Mouse (Mus musculus): ENCODE results near the gene Atp6v0a4. TPM values are rescaled to one million over a fixed set of nuclear protein-coding genes. Genes with fewer than 3 reads are reported as not detected.

The Atp6v0a4 gene
- polyA plus RNA-seq, 1 experiment from 2014 or later: 0.12 TPM

DNA sequence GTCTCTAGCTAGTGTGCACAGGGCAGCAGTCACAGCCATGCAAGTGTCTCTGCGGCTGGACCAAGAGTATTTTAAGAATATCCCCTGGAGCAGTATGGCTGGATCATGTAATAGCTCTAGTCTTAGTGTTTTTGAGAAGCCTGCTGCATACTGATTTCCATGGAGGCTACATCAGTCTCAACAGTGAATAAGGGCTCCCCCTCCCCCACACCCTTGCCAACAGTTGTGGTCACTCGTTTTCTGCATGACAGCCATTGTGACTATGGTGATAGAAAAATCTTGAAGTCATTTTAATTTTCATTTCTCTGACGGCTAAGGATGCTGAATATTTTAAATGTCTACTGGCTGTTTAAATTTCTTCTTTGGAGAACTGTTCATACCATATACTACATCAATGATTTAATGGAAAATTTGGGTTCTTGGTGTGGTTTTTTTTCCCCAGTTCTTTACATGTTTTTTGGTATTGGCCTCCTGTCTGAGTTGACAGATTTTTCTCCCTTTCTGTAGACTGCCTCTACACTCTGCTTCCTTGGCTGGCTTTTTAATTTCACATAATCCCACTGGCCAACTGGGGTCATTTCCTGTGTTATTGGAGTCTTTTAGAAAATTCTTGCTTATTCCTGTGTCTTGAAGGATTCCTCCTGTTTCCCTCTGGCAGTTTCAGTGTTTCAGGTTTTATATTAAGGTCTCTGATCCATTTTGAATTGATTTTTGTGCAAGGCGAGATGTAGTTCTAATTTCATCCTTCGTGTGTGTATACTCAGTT is 91.4 kb downstream of the Atp6v0a4 start:
- no peak for DNase-seq

DNA sequence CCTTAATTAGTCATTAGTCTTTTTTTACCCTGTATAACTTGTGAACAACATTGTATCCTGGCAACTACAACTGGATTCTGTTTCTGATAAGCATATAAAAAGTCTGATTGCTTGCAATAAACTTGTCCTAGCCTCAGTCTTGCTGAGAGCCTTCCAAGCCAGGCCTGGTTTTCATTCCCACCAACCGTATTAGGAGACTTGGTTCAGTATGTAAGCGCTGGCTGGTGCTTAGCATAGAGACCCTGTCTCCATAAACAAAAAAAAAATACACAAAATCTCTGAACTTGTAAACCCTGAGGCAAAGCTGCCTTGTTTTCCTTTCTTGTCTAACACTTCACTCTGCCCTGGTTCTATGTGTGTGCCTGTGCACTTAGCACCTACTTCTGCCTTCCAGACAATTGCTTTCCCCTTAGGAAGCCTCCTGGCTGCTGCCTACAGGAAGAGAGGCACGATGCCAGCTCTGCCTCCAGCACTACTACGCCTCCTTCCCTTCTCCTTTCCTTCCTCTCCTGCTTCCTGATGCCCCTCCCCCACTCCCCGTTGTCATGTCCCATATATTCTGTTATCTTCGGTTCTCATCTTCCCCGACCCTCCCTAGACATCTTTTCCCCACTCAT is 92.4 kb downstream of the Atp6v0a4 start:
- Histone ChIP-seq H3K4me2 (no peak overlapping the region), H3K9ac (no peak overlapping the region), H3K27ac (no peak overlapping the region), H3K9me3 (replicated peaks) (no peaks in the 10 kb centered on the region), H3K4me3 (replicated peaks) (no peak overlapping the region), H3K27me3 (no peaks in the 10 kb centered on the region), H3K4me1 (replicated peaks) (no peaks in the 10 kb centered on the region), H3K36me3 (no peaks in the 10 kb centered on the region)
- WGBS (ENCODE audit: insufficient replicate concordance): 23% methylated on average over 7 of the region's 7 CpGs
- ATAC-seq (ENCODE audit: low read depth): no peak
- no peak for DNase-seq

More for the DNA sequence above, 91.4 kb downstream of the Atp6v0a4 start:
- Histone ChIP-seq H3K9ac (no peak overlapping the region), H3K4me3 (replicated peaks) (no peak overlapping the region), H3K9me3 (replicated peaks) (no peaks in the 10 kb centered on the region), H3K36me3 (no peaks in the 10 kb centered on the region), H3K27ac (no peak overlapping the region), H3K4me1 (replicated peaks) (no peaks in the 10 kb centered on the region), H3K4me2 (no peak overlapping the region), H3K27me3 (no peaks in the 10 kb centered on the region)
- no peak for ATAC-seq (ENCODE audit: low read depth)
- 50% methylated on average over 5 of the region's 5 CpGs for WGBS (ENCODE audit: insufficient replicate concordance)

DNA sequence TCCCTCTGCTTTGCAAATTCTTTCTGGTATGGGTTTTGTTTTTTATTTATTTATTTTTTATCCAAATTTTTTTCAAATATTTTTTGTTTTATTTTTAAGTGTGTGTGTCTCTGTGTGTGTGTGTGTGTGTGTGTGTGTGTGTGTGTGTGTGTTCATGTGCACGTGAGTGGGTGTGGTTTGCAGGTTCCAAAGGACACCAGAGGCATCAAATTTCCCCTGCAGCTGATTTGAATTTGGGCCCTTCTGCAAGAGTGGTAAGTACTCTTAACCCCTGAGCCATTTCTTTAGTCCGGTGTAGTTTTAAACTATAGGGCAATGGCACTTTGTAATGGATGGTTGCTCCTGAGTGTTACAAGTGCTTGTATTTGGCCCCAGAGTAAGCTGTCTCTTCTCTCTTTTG is 96.2 kb downstream of the Atp6v0a4 start:
- Histone ChIP-seq H3K4me3 (replicated peaks) (no peak overlapping the region), H3K27ac (no peak overlapping the region), H3K9me3 (replicated peaks) (no peaks in the 10 kb centered on the region), H3K36me3 (no peaks in the 10 kb centered on the region), H3K4me1 (replicated peaks) (no peaks in the 10 kb centered on the region), H3K4me2 (no peak overlapping the region), H3K9ac (no peak overlapping the region), H3K27me3 (no peaks in the 10 kb centered on the region)
- ATAC-seq (ENCODE audit: low read depth): no peak
- 43% methylated on average over 2 of the region's 2 CpGs for WGBS (ENCODE audit: insufficient replicate concordance)
- no peak for DNase-seq

DNA sequence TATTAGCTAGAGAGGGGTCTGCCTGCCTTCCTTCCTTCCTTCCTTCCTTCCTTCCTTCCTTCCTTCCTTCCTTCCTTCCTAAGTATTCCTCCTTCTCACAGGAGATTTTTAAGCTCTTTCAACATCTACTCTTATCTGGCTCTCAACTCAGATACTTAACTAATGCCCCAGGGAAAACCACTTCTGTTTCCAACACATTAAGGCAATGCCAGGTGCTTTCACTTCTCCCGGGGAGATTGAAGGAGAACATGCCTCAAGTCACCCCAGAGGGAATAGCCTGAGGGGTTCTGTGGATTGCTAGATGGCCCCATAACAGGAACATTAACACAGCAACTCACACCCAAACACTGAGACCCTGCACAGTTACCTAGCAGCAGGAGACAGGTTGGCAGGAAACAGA is 96.6 kb downstream of the Atp6v0a4 start:
- no peak overlapping the region for H3K4me2 ChIP-seq
- DNase-seq (no peak), ATAC-seq (ENCODE audit: low read depth) (no peak)
- H3K27ac ChIP-seq: no peak overlapping the region
- H3K4me1 ChIP-seq (replicated peaks): no peaks in the 10 kb centered on the region
- H3K27me3 ChIP-seq: no peaks in the 10 kb centered on the region
- H3K9me3 ChIP-seq (replicated peaks): no peaks in the 10 kb centered on the region
- WGBS (ENCODE audit: insufficient replicate concordance): 44% methylated on average over 1 of the region's 1 CpGs
- no peak overlapping the region for H3K4me3 ChIP-seq (replicated peaks)
- H3K36me3 ChIP-seq: no peaks in the 10 kb centered on the region
- H3K9ac ChIP-seq: no peak overlapping the region

DNA sequence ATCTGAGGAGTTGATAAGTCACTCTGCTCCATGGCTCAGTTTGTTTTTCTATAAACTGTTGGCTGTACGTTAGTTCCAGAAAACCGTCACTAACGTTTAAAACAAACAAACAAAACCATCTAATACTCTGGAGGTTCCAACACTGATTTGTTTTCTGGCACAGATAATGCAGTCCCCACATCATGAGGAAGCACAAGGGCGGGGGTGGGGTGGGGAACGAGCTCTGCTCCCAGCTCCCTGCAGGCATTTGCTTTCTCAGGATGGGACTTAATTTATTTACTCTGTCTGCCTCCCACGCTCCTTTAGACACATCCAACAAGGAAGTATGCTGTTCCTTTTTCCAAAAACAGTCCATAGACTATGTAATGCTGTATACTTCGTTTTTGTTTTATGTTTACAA is 101.1 kb downstream of the Atp6v0a4 start:
- DNase-seq (no peak), ATAC-seq (ENCODE audit: low read depth) (no peak)
- Histone ChIP-seq H3K9ac (no peak overlapping the region), H3K27ac (no peak overlapping the region), H3K9me3 (replicated peaks) (no peaks in the 10 kb centered on the region), H3K36me3 (no peaks in the 10 kb centered on the region), H3K4me2 (no peak overlapping the region), H3K4me3 (replicated peaks) (no peak overlapping the region), H3K4me1 (replicated peaks) (no peaks in the 10 kb centered on the region), H3K27me3 (no peaks in the 10 kb centered on the region)
- 38% methylated on average over 7 of the region's 7 CpGs for WGBS (ENCODE audit: insufficient replicate concordance)

DNA sequence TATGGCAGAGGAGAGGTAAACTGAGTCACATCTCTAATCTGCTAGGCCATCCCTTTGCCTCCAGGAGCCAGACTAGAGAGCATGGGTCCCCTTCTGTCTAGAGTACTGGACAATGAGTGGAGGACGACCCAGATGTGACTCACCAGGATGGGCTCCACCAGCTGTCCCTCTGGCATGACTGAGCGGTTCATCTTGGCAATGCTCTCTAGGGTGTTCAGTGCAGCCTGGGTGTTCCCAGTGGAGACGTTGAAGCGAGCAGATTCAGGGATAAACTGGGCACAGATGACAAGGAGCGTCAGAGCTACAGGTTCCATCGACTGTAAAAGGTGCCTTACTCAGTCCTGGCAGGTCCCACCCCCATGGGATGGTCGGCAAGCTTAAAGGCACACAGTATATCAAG is 103.0 kb downstream of the Atp6v0a4 start:
- H3K4me1 ChIP-seq (replicated peaks): no peaks in the 10 kb centered on the region
- H3K27ac ChIP-seq: no peak overlapping the region
- H3K9me3 ChIP-seq (replicated peaks): no peaks in the 10 kb centered on the region
- H3K36me3 ChIP-seq: no peaks in the 10 kb centered on the region
- ATAC-seq (ENCODE audit: low read depth): no peak
- H3K27me3 ChIP-seq: no peaks in the 10 kb centered on the region
- no peak overlapping the region for H3K4me3 ChIP-seq (replicated peaks)
- no peak overlapping the region for H3K4me2 ChIP-seq
- no peak overlapping the region for H3K9ac ChIP-seq
- whole genome bisulfite sequencing (ENCODE audit: insufficient replicate concordance): 62% methylated on average over 7 of the region's 7 CpGs
- DNase-seq: no peak

DNA sequence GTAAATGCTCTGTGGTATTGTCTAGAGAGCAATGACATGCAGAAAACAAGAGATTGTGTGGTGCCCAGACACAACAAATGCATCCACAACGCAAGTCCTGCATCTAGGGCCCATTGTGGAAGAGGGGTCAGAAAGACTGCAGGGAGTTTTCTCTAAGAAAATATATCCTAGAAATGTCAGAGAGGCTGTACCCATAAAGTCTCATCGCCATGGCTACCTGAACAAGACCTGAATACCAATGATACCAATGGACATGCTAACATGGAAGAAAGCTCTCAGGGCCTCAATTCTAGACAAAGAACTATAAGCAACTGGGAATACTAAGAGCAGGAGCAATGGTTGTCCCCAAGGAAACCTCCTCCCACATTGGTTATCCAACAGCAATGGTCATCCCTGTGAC is 111.6 kb downstream of the Atp6v0a4 start:
- 65% methylated on average over 2 of the region's 2 CpGs for WGBS (ENCODE audit: insufficient replicate concordance)
- DNase-seq: no peak
- H3K4me3 ChIP-seq (replicated peaks): no peak overlapping the region
- no peaks in the 10 kb centered on the region for H3K4me1 ChIP-seq (replicated peaks)
- no peaks in the 10 kb centered on the region for H3K9me3 ChIP-seq (replicated peaks)
- H3K27ac ChIP-seq: no peak overlapping the region
- H3K27me3 ChIP-seq: no peaks in the 10 kb centered on the region
- no peak for ATAC-seq (ENCODE audit: low read depth)
- H3K36me3 ChIP-seq: no peaks in the 10 kb centered on the region
- no peak overlapping the region for H3K4me2 ChIP-seq
- no peak overlapping the region for H3K9ac ChIP-seq

DNA sequence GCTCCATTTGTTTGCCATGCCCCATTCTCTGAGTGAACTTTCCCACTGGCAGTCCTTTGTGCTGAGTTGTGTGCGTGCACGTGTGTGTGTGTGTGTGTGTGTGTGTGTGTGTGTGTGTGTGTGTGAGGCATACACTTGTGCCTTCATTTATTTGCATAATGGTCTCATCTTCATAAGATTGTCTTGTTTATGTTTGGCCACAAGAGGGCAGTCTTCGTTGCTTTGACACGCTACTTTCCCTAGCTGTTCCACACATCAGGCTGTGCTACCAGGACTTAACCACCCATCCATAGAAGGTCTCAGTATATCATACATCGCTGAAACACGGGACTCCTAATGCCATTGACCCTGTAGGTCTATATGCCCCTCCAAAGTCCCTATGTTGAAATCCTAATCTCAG is 116.9 kb downstream of the Atp6v0a4 start:
- H3K27me3 ChIP-seq: no peaks in the 10 kb centered on the region
- no peaks in the 10 kb centered on the region for H3K9me3 ChIP-seq (replicated peaks)
- H3K4me3 ChIP-seq (replicated peaks): no peak overlapping the region
- ATAC-seq (ENCODE audit: low read depth) (no peak), DNase-seq (peak; percentile 5)
- WGBS (ENCODE audit: insufficient replicate concordance): 8% methylated on average over 6 of the region's 6 CpGs
- H3K4me1 ChIP-seq (replicated peaks): no peaks in the 10 kb centered on the region
- H3K36me3 ChIP-seq: no peaks in the 10 kb centered on the region
- H3K9ac ChIP-seq: no peak overlapping the region
- no peak overlapping the region for H3K27ac ChIP-seq
- H3K4me2 ChIP-seq: no peak overlapping the region

Other genes starting within 250 kb of the Atp6v0a4 start
- gene Svopl, start 77.6 kb downstream of the Atp6v0a4 start, polyA plus RNA-seq (2015; fragmentation: Nextera tagmentation; extraction: Ambion mirVana): not detected in 2 replicates
- not detected in 2 replicates for gene Tmem213, start 15.3 kb downstream of the Atp6v0a4 start, polyA plus RNA-seq (2015; fragmentation: Nextera tagmentation; extraction: Ambion mirVana)
- gene D630045J12Rik, start 129.4 kb upstream of the Atp6v0a4 start, polyA plus RNA-seq (2015; fragmentation: Nextera tagmentation; extraction: Ambion mirVana): 0.28 and 0.31 TPM in 2 replicates
- gene Zc3hav1l, start 174.7 kb upstream of the Atp6v0a4 start, polyA plus RNA-seq (2015; fragmentation: Nextera tagmentation; extraction: Ambion mirVana): 1.6 and 2.1 TPM in 2 replicates
- gene Zc3hav1, start 230.0 kb upstream of the Atp6v0a4 start, polyA plus RNA-seq (2015; fragmentation: Nextera tagmentation; extraction: Ambion mirVana): 24.6 and 25.8 TPM in 2 replicates

Data from liver, embryonic 13.5 days (tissue).